Mouse (Mus musculus): ENCODE data around the gene Ehd1.

DNA sequence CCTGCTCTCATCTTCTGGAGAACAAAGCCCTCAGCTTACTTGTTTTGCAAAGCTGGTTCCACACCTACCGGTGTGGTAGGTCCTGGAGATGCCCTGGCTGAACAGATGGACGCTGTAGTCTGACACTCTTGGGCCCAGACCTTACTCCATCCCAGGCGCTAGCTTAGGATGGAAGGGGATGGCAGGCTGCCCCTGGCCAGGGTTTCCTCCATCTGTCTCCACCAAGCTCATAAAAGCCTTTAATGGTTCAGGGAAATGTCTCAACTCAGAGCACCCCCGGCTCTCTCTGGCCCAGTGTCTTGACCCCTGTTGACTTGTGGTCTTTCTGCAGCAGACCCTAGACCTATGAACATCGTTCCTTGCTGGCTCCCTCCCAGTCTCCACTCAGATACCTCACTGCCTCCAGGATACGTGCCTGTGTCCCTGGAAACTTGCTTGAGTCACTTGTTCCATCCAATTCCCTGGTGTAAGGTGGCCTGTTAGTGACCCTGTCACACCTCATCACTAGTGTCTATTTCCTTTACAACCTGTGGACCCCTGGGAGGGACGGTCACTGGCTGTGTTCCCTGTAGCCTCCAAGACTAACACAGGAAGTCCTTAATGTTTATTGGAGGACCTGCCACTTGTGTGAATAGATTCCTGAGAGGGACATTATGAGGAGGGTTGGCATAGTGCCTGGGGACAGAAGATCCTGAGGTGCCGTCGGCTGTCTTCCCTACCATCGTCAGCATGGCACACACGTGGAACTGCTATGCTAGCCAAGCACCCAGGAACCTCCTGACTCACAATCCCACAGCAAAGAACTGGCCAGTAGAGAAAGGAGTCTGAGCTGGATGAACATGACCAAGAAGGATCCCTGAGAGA is 9.0 kb upstream of the Ehd1 start:
- no peak for TF ChIP-seq CTCF (IDR thresholded peaks at IDR 0.05; ENCODE audit: borderline replicate concordance, insufficient read depth, low read length)
- no peak for TF ChIP-seq POLR2A (IDR thresholded peaks at IDR 0.05; ENCODE audit: low read depth, low read length)
